Mouse (Mus musculus) liver, embryonic 11.5 days (tissue): ENCODE results near the gene Fuca2. TPM values are rescaled to one million over a fixed set of nuclear protein-coding genes. Genes with fewer than 3 reads are reported as not detected.

Source experiments
- polyA plus RNA-seq: library from polyadenylated mRNA; unstranded; fragments of >200 nt; fragmentation: Nextera tagmentation; extraction: Ambion mirVana; gene quantifications from 2 replicates; pipeline ENCODE4 v1.2.1, GENCODE M21; 2014

Gene Fuca2
- polyA plus RNA-seq, 1 experiment from 2014 or later: 85.0 TPM

Other genes starting within 250 kb of the Fuca2 start
- 18.0 and 19.3 TPM in 2 replicates for gene Phactr2, start 25.1 kb upstream of the Fuca2 start, polyA plus RNA-seq
- 5.7 and 6.0 TPM in 2 replicates for gene Adat2, start 53.4 kb downstream of the Fuca2 start, polyA plus RNA-seq
- 21.1 and 26.1 TPM in 2 replicates for gene Pex3, start 53.6 kb downstream of the Fuca2 start, polyA plus RNA-seq